Mouse (Mus musculus): ENCODE measurements around the gene Lax1.

GRCm38 (mm10) chr1:133718296-133718695 lies 28.4 kb upstream of the Lax1 start:
- TF ChIP-seq CTCF (IDR thresholded peaks at IDR 0.05; ENCODE audit: control insufficient read depth, insufficient read depth, low read length) (no peak), POLR2A (IDR thresholded peaks at IDR 0.05; ENCODE audit: borderline replicate concordance, control insufficient read depth, low read depth, low read length) (no peak)

Data from bone marrow, adult 2 months (tissue).